Mouse (Mus musculus): ENCODE results near the gene Gm12569. TPM values are rescaled to one million over a fixed set of nuclear protein-coding genes. Genes with fewer than 3 reads are reported as not detected.

The Gm12569 gene
- not detected in 2 replicates for polyA plus RNA-seq (2014; fragmentation: Nextera tagmentation; extraction: Ambion mirVana)

- ATAC-seq (ENCODE audit: low FRiP score) = no peak
- H3K27ac ChIP-seq = no peak within 1 kb of the TSS
- H3K9me3 ChIP-seq (ENCODE audit: control insufficient read depth, low read length) = no peaks in the 10 kb centered on the region
- DNase-seq (ENCODE audit: low spot score) = no peak
- no peak within 1 kb of the TSS for H3K4me2 ChIP-seq (replicated peaks)
- H3K4me1 ChIP-seq (replicated peaks; ENCODE audit: control insufficient read depth, insufficient read depth, low read length) = no peaks in the 10 kb centered on the region
- H3K36me3 ChIP-seq (replicated peaks; ENCODE audit: control insufficient read depth, insufficient read depth) = no peaks in the 10 kb centered on the region
- 94% methylated on average over 11 of the region's 11 CpGs for WGBS
- H3K4me3 ChIP-seq (replicated peaks; ENCODE audit: low read length) = no peak within 1 kb of the TSS
- no peak within 1 kb of the TSS for H3K9ac ChIP-seq
- no peaks in the 10 kb centered on the region for H3K27me3 ChIP-seq (ENCODE audit: control insufficient read depth, insufficient read depth, low read length)
Observed at GRCm38 (mm10) chr11:51220308-51220707, at the start of gene Gm12569. TSS of gene Gm12569 (plus strand) at chr11:51220473.

GRCm38 (mm10) chr11:51202726-51203125, 17.5 kb upstream of the Gm12569 start:
- H3K27me3 ChIP-seq (ENCODE audit: control insufficient read depth, insufficient read depth, low read length) = no peaks in the 10 kb centered on the region
- no peak overlapping the region for H3K4me2 ChIP-seq (replicated peaks)
- H3K27ac ChIP-seq = no peak overlapping the region
- H3K4me3 ChIP-seq (replicated peaks; ENCODE audit: low read length) = no peak overlapping the region
- H3K9ac ChIP-seq = no peak overlapping the region
- no peaks in the 10 kb centered on the region for H3K4me1 ChIP-seq (replicated peaks; ENCODE audit: control insufficient read depth, insufficient read depth, low read length)
- peaks cover 7% of the 10 kb centered on the region; the same call in 1 of the 2 replicates for H3K9me3 ChIP-seq (ENCODE audit: control insufficient read depth, low read length)
- DNase-seq (ENCODE audit: low spot score) = no peak
- 87% methylated on average over 5 of the region's 5 CpGs for WGBS
- H3K36me3 ChIP-seq (replicated peaks; ENCODE audit: control insufficient read depth, insufficient read depth) = no peaks in the 10 kb centered on the region
- no peak for ATAC-seq (ENCODE audit: low FRiP score)

GRCm38 (mm10) chr11:51207758-51208157, 12.5 kb upstream of the Gm12569 start:
- Histone ChIP-seq H3K27ac (no peak overlapping the region), H3K4me2 (replicated peaks) (no peak overlapping the region), H3K4me3 (replicated peaks; ENCODE audit: low read length) (no peak overlapping the region), H3K27me3 (ENCODE audit: control insufficient read depth, insufficient read depth, low read length) (no peaks in the 10 kb centered on the region), H3K36me3 (replicated peaks; ENCODE audit: control insufficient read depth, insufficient read depth) (no peaks in the 10 kb centered on the region), H3K9me3 (ENCODE audit: control insufficient read depth, low read length) (peaks cover 7% of the 10 kb centered on the region; the same call in 1 of the 2 replicates), H3K4me1 (replicated peaks; ENCODE audit: control insufficient read depth, insufficient read depth, low read length) (no peaks in the 10 kb centered on the region), H3K9ac (no peak overlapping the region)
- ATAC-seq (ENCODE audit: low FRiP score) = no peak
- 92% methylated on average over 3 of the region's 3 CpGs for WGBS
- no peak for DNase-seq (ENCODE audit: low spot score)

GRCm38 (mm10) chr11:51211426-51211825, 8.8 kb upstream of the Gm12569 start:
- H3K9me3 ChIP-seq (ENCODE audit: control insufficient read depth, low read length) = no peaks in the 10 kb centered on the region
- 89% methylated on average over 5 of the region's 5 CpGs for WGBS
- no peaks in the 10 kb centered on the region for H3K36me3 ChIP-seq (replicated peaks; ENCODE audit: control insufficient read depth, insufficient read depth)
- H3K4me2 ChIP-seq (replicated peaks) = no peak overlapping the region
- H3K4me3 ChIP-seq (replicated peaks; ENCODE audit: low read length) = no peak overlapping the region
- H3K27me3 ChIP-seq (ENCODE audit: control insufficient read depth, insufficient read depth, low read length) = no peaks in the 10 kb centered on the region
- no peak overlapping the region for H3K27ac ChIP-seq
- H3K4me1 ChIP-seq (replicated peaks; ENCODE audit: control insufficient read depth, insufficient read depth, low read length) = no peaks in the 10 kb centered on the region
- H3K9ac ChIP-seq = no peak overlapping the region
- no peak for ATAC-seq (ENCODE audit: low FRiP score)
- no peak for DNase-seq (ENCODE audit: low spot score)

- 86% methylated on average over 7 of the region's 7 CpGs for WGBS
- DNase-seq (ENCODE audit: low spot score) (no peak), ATAC-seq (ENCODE audit: low FRiP score) (no peak)
- no peak overlapping the region for H3K9ac ChIP-seq
- no peaks in the 10 kb centered on the region for H3K27me3 ChIP-seq (ENCODE audit: control insufficient read depth, insufficient read depth, low read length)
- no peaks in the 10 kb centered on the region for H3K36me3 ChIP-seq (replicated peaks; ENCODE audit: control insufficient read depth, insufficient read depth)
- H3K27ac ChIP-seq = no peak overlapping the region
- H3K4me1 ChIP-seq (replicated peaks; ENCODE audit: control insufficient read depth, insufficient read depth, low read length) = no peaks in the 10 kb centered on the region
- H3K4me3 ChIP-seq (replicated peaks; ENCODE audit: low read length) = no peak overlapping the region
- no peak overlapping the region for H3K4me2 ChIP-seq (replicated peaks)
- no peaks in the 10 kb centered on the region for H3K9me3 ChIP-seq (ENCODE audit: control insufficient read depth, low read length)
Observed at GRCm38 (mm10) chr11:51214021-51214420, 6.3 kb upstream of the Gm12569 start.

GRCm38 (mm10) chr11:51219396-51219980, 785 bp upstream of the Gm12569 start:
- H3K27me3 ChIP-seq (ENCODE audit: control insufficient read depth, insufficient read depth, low read length) = no peaks in the 10 kb centered on the region
- H3K4me2 ChIP-seq (replicated peaks) = no peak overlapping the region
- H3K27ac ChIP-seq = no peak overlapping the region
- DNase-seq (ENCODE audit: low spot score) (no peak), ATAC-seq (ENCODE audit: low FRiP score) (no peak)
- no peaks in the 10 kb centered on the region for H3K9me3 ChIP-seq (ENCODE audit: control insufficient read depth, low read length)
- H3K9ac ChIP-seq = no peak overlapping the region
- H3K4me3 ChIP-seq (replicated peaks; ENCODE audit: low read length) = no peak overlapping the region
- WGBS = 85% methylated on average over 12 of the region's 12 CpGs
- H3K36me3 ChIP-seq (replicated peaks; ENCODE audit: control insufficient read depth, insufficient read depth) = no peaks in the 10 kb centered on the region
- H3K4me1 ChIP-seq (replicated peaks; ENCODE audit: control insufficient read depth, insufficient read depth, low read length) = no peaks in the 10 kb centered on the region

- 85% methylated on average over 4 of the region's 4 CpGs for WGBS
- Histone ChIP-seq H3K9me3 (ENCODE audit: control insufficient read depth, low read length) (no peaks in the 10 kb centered on the region), H3K27me3 (ENCODE audit: control insufficient read depth, insufficient read depth, low read length) (no peaks in the 10 kb centered on the region), H3K9ac (no peak overlapping the region), H3K4me1 (replicated peaks; ENCODE audit: control insufficient read depth, insufficient read depth, low read length) (no peaks in the 10 kb centered on the region), H3K27ac (no peak overlapping the region), H3K4me3 (replicated peaks; ENCODE audit: low read length) (no peak overlapping the region), H3K4me2 (replicated peaks) (no peak overlapping the region), H3K36me3 (replicated peaks; ENCODE audit: control insufficient read depth, insufficient read depth) (no peaks in the 10 kb centered on the region)
- no peak for DNase-seq (ENCODE audit: low spot score)
- ATAC-seq (ENCODE audit: low FRiP score) = no peak
Observed at GRCm38 (mm10) chr11:51227104-51227503, 6.8 kb downstream of the Gm12569 start.

GRCm38 (mm10) chr11:51234626-51235025, 14.4 kb downstream of the Gm12569 start:
- WGBS = 90% methylated on average over 9 of the region's 9 CpGs
- Histone ChIP-seq H3K4me2 (replicated peaks) (no peak overlapping the region), H3K27ac (no peak overlapping the region), H3K27me3 (ENCODE audit: control insufficient read depth, insufficient read depth, low read length) (no peaks in the 10 kb centered on the region), H3K4me1 (replicated peaks; ENCODE audit: control insufficient read depth, insufficient read depth, low read length) (no peaks in the 10 kb centered on the region), H3K9ac (no peak overlapping the region), H3K36me3 (replicated peaks; ENCODE audit: control insufficient read depth, insufficient read depth) (no peaks in the 10 kb centered on the region), H3K9me3 (ENCODE audit: control insufficient read depth, low read length) (no peaks in the 10 kb centered on the region), H3K4me3 (replicated peaks; ENCODE audit: low read length) (no peak overlapping the region)
- DNase-seq (ENCODE audit: low spot score) (no peak), ATAC-seq (ENCODE audit: low FRiP score) (no peak)

GRCm38 (mm10) chr11:51242897-51243296, 22.6 kb downstream of the Gm12569 start:
- 94% methylated on average over 2 of the region's 2 CpGs for WGBS

GRCm38 (mm10) chr11:51257006-51257405, 36.7 kb downstream of the Gm12569 start:
- no peak overlapping the region for H3K9ac ChIP-seq
- H3K9me3 ChIP-seq (ENCODE audit: control insufficient read depth, low read length) = no peaks in the 10 kb centered on the region
- no peaks in the 10 kb centered on the region for H3K27me3 ChIP-seq (ENCODE audit: control insufficient read depth, insufficient read depth, low read length)
- H3K36me3 ChIP-seq (replicated peaks; ENCODE audit: control insufficient read depth, insufficient read depth) = no peaks in the 10 kb centered on the region
- 89% methylated on average over 4 of the region's 4 CpGs for WGBS
- DNase-seq (ENCODE audit: low spot score) = no peak
- ATAC-seq (ENCODE audit: low FRiP score) = no peak
- H3K4me2 ChIP-seq (replicated peaks) = no peak overlapping the region
- no peaks in the 10 kb centered on the region for H3K4me1 ChIP-seq (replicated peaks; ENCODE audit: control insufficient read depth, insufficient read depth, low read length)
- no peak overlapping the region for H3K4me3 ChIP-seq (replicated peaks; ENCODE audit: low read length)
- no peak overlapping the region for H3K27ac ChIP-seq

More at GRCm38 (mm10) chr11:51242897-51243296, 22.6 kb downstream of the Gm12569 start:
- ATAC-seq (ENCODE audit: low FRiP score) (no peak), DNase-seq (ENCODE audit: low spot score) (no peak)
- H3K4me3 ChIP-seq (replicated peaks; ENCODE audit: low read length) = no peak overlapping the region
- H3K4me2 ChIP-seq (replicated peaks) = no peak overlapping the region
- no peaks in the 10 kb centered on the region for H3K4me1 ChIP-seq (replicated peaks; ENCODE audit: control insufficient read depth, insufficient read depth, low read length)
- H3K27ac ChIP-seq = no peak overlapping the region
- H3K36me3 ChIP-seq (replicated peaks; ENCODE audit: control insufficient read depth, insufficient read depth) = no peaks in the 10 kb centered on the region
- H3K9ac ChIP-seq = no peak overlapping the region
- no peaks in the 10 kb centered on the region for H3K27me3 ChIP-seq (ENCODE audit: control insufficient read depth, insufficient read depth, low read length)
- no peaks in the 10 kb centered on the region for H3K9me3 ChIP-seq (ENCODE audit: control insufficient read depth, low read length)

Data from hindbrain, embryonic 14.5 days (tissue).